Mouse (Mus musculus): ENCODE data around the gene Rwdd1. TPM values are rescaled to one million over a fixed set of nuclear protein-coding genes. Genes with fewer than 3 reads are reported as not detected.

Rwdd1 gene
- polyA plus RNA-seq (2015; fragmentation: Nextera tagmentation; extraction: Ambion mirVana), result 120 and 126 TPM in 2 replicates

GRCm38 (mm10) chr10:34019302-34020075, at the start of gene Rwdd1:
TSS of gene Rwdd1 (minus strand) at chr10:34019624.
- Histone ChIP-seq H3K27me3 (replicated peaks; ENCODE audit: control insufficient read depth, insufficient read depth, low read length) (no peaks in the 10 kb centered on the region), H3K4me3 (replicated peaks; ENCODE audit: low read length) (peak within 1 kb of the TSS; percentile 55), H3K4me2 (ENCODE audit: low read length) (peak within 1 kb of the TSS; percentile 69), H3K36me3 (ENCODE audit: control insufficient read depth, insufficient read depth) (no peaks in the 10 kb centered on the region), H3K27ac (ENCODE audit: low read length) (peak within 1 kb of the TSS; percentile 93), H3K4me1 (replicated peaks; ENCODE audit: control insufficient read depth, insufficient read depth, low read length) (peaks cover 12% of the 10 kb centered on the region), H3K9me3 (ENCODE audit: control insufficient read depth, low read length) (no peaks in the 10 kb centered on the region), H3K9ac (replicated peaks; ENCODE audit: low read depth, low read length) (peak within 1 kb of the TSS; percentile 86)
- peak; percentile 100 for ATAC-seq
- under 1% methylated on average over 81 of the region's 82 CpGs for WGBS

GRCm38 (mm10) chr10:34066591-34066990, 47.2 kb upstream of the Rwdd1 start:
- Histone ChIP-seq H3K27ac (ENCODE audit: low read length) (no peak overlapping the region), H3K4me1 (replicated peaks; ENCODE audit: control insufficient read depth, insufficient read depth, low read length) (no peaks in the 10 kb centered on the region), H3K9me3 (ENCODE audit: control insufficient read depth, low read length) (no peaks in the 10 kb centered on the region), H3K36me3 (ENCODE audit: control insufficient read depth, insufficient read depth) (no peaks in the 10 kb centered on the region), H3K27me3 (replicated peaks; ENCODE audit: control insufficient read depth, insufficient read depth, low read length) (no peaks in the 10 kb centered on the region), H3K9ac (replicated peaks; ENCODE audit: low read depth, low read length) (no peak overlapping the region), H3K4me2 (ENCODE audit: low read length) (no peak overlapping the region), H3K4me3 (replicated peaks; ENCODE audit: low read length) (no peak overlapping the region)
- 45% methylated on average over 3 of the region's 3 CpGs for WGBS
- ATAC-seq, result no peak

- 96% methylated on average over 2 of the region's 2 CpGs for WGBS
- H3K4me3 ChIP-seq (replicated peaks; ENCODE audit: low read length), result no peak overlapping the region
- H3K36me3 ChIP-seq (ENCODE audit: control insufficient read depth, insufficient read depth), result no peaks in the 10 kb centered on the region
- H3K9me3 ChIP-seq (ENCODE audit: control insufficient read depth, low read length), result no peaks in the 10 kb centered on the region
- no peaks in the 10 kb centered on the region for H3K27me3 ChIP-seq (replicated peaks; ENCODE audit: control insufficient read depth, insufficient read depth, low read length)
- ATAC-seq, result no peak
- H3K4me1 ChIP-seq (replicated peaks; ENCODE audit: control insufficient read depth, insufficient read depth, low read length), result no peaks in the 10 kb centered on the region
- no peak overlapping the region for H3K9ac ChIP-seq (replicated peaks; ENCODE audit: low read depth, low read length)
- no peak overlapping the region for H3K27ac ChIP-seq (ENCODE audit: low read length)
- H3K4me2 ChIP-seq (ENCODE audit: low read length), result no peak overlapping the region
Observed at GRCm38 (mm10) chr10:34053987-34054386, 34.6 kb upstream of the Rwdd1 start.

DNA sequence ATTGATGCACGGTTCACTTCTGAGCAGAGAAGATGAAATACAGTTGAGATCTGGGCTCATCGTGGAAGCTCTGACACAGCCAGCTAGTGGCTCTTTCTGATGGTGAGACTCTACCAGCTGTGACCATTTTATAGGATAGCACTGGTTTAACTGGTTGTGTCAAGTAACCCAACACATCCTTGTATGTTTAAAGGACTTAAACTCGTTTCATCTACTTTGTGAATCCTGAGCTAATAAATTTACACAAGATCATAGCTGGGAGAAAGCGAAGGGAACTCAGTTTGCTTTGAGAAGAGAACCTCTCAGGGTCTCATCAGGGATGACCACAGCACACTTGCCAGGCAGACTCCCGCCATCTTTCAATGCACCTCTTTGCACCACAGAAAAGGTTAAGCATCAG, 24.8 kb upstream of the Rwdd1 start, which contains the start of gene Calhm4:
Calhm4 (minus strand) TSS at position 101 of the 400 bp plus-strand sequence.
- no peak within 1 kb of the TSS for H3K9ac ChIP-seq (replicated peaks; ENCODE audit: low read depth, low read length)
- WGBS, result 85% methylated on average over 5 of the region's 5 CpGs

GRCm38 (mm10) chr10:34037401-34037800, 18.0 kb upstream of the Rwdd1 start, which contains the start of gene Trappc3l:
TSS of gene Trappc3l (plus strand) at chr10:34037597.
- no peaks in the 10 kb centered on the region for H3K36me3 ChIP-seq (ENCODE audit: control insufficient read depth, insufficient read depth)
- peak; percentile 56 for ATAC-seq

More for the DNA sequence above, 24.8 kb upstream of the Rwdd1 start, which contains the start of gene Calhm4:
- no peaks in the 10 kb centered on the region for H3K27me3 ChIP-seq (replicated peaks; ENCODE audit: control insufficient read depth, insufficient read depth, low read length)
- H3K4me2 ChIP-seq (ENCODE audit: low read length), result no peak within 1 kb of the TSS
- H3K4me3 ChIP-seq (replicated peaks; ENCODE audit: low read length), result no peak within 1 kb of the TSS
- no peaks in the 10 kb centered on the region for H3K9me3 ChIP-seq (ENCODE audit: control insufficient read depth, low read length)
- no peak for ATAC-seq
- H3K4me1 ChIP-seq (replicated peaks; ENCODE audit: control insufficient read depth, insufficient read depth, low read length), result no peaks in the 10 kb centered on the region
- H3K36me3 ChIP-seq (ENCODE audit: control insufficient read depth, insufficient read depth), result no peaks in the 10 kb centered on the region
- H3K27ac ChIP-seq (ENCODE audit: low read length), result no peak within 1 kb of the TSS

DNA sequence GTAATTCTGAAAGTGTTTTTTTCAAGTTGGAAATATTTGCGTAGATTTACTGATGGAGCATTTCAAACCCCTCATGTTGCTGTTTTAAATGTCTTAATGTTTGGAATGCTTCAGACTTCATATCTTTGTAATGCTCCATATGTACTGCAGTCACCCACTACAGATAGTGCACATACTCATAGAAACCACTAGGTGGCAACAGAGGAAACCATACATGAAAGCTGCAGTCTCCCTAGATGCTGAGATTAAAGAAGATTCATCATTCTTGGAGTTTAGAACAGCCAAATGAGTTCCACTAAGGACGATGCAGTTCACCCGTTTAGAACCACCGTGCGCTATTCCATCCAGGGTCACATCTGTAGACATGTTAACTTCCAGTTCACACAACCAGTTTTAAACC, 17.2 kb upstream of the Rwdd1 start:
- 19% methylated on average over 5 of the region's 5 CpGs for WGBS
- H3K4me1 ChIP-seq (replicated peaks; ENCODE audit: control insufficient read depth, insufficient read depth, low read length), result peaks cover 10% of the 10 kb centered on the region
- ATAC-seq, result peak; percentile 92
- no peak overlapping the region for H3K4me2 ChIP-seq (ENCODE audit: low read length)
- no peaks in the 10 kb centered on the region for H3K36me3 ChIP-seq (ENCODE audit: control insufficient read depth, insufficient read depth)
- H3K9me3 ChIP-seq (ENCODE audit: control insufficient read depth, low read length), result no peaks in the 10 kb centered on the region
- no peak overlapping the region for H3K27ac ChIP-seq (ENCODE audit: low read length)
- no peaks in the 10 kb centered on the region for H3K27me3 ChIP-seq (replicated peaks; ENCODE audit: control insufficient read depth, insufficient read depth, low read length)
- H3K9ac ChIP-seq (replicated peaks; ENCODE audit: low read depth, low read length), result no peak overlapping the region
- H3K4me3 ChIP-seq (replicated peaks; ENCODE audit: low read length), result no peak overlapping the region

More at GRCm38 (mm10) chr10:34037401-34037800, 18.0 kb upstream of the Rwdd1 start, which contains the start of gene Trappc3l:
- Histone ChIP-seq H3K9me3 (ENCODE audit: control insufficient read depth, low read length) (no peaks in the 10 kb centered on the region), H3K4me1 (replicated peaks; ENCODE audit: control insufficient read depth, insufficient read depth, low read length) (peaks cover 10% of the 10 kb centered on the region), H3K9ac (replicated peaks; ENCODE audit: low read depth, low read length) (no peak within 1 kb of the TSS), H3K27me3 (replicated peaks; ENCODE audit: control insufficient read depth, insufficient read depth, low read length) (no peaks in the 10 kb centered on the region), H3K4me3 (replicated peaks; ENCODE audit: low read length) (no peak within 1 kb of the TSS), H3K4me2 (ENCODE audit: low read length) (no peak within 1 kb of the TSS), H3K27ac (ENCODE audit: low read length) (no peak within 1 kb of the TSS)
- WGBS, result 39% methylated on average over 3 of the region's 3 CpGs

DNA sequence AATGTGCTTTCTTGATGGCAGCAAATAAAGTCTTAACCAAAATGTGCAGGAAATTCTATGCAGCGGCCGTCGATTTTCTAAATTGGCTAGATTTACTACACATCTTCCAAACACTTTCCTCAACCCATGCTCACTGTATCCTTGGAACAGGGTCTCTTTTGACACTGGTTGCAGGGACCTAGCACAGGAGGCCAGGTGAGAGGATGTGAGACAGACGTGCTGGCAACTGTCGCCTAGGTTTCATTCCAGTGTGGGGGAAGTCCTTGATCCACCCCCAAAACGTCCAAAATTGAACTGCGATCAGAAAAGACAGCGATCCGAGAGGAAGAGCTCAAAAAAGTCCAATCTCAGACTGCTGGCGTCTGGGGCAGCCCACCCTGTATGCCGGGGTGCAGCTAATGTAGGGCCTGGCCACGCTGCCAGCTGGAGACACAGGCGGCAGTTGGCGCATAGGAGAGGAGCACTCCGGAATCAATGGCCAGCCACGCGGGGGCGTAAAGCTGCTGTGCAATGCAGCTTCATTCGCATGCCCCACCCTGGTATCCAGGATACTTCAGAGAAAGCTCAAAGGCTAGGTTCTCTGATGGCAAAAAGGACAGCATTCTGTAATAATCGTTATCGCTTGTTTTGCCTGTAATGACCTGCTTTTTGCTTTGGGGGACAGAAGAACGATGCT, 14.3 kb upstream of the Rwdd1 start:
- H3K4me1 ChIP-seq (replicated peaks; ENCODE audit: control insufficient read depth, insufficient read depth, low read length), result peaks cover 10% of the 10 kb centered on the region
- peak overlapping the region; percentile 45 for H3K9ac ChIP-seq (replicated peaks; ENCODE audit: low read depth, low read length)
- peak overlapping the region; percentile 43 for H3K4me2 ChIP-seq (ENCODE audit: low read length)
- H3K27ac ChIP-seq (ENCODE audit: low read length), result no peak overlapping the region
- ATAC-seq, result peak; percentile 86
- H3K9me3 ChIP-seq (ENCODE audit: control insufficient read depth, low read length), result no peaks in the 10 kb centered on the region
- no peaks in the 10 kb centered on the region for H3K27me3 ChIP-seq (replicated peaks; ENCODE audit: control insufficient read depth, insufficient read depth, low read length)
- peak overlapping the region; percentile 19 for H3K4me3 ChIP-seq (replicated peaks; ENCODE audit: low read length)
- 17% methylated on average over 22 of the region's 22 CpGs for WGBS
- no peaks in the 10 kb centered on the region for H3K36me3 ChIP-seq (ENCODE audit: control insufficient read depth, insufficient read depth)

DNA sequence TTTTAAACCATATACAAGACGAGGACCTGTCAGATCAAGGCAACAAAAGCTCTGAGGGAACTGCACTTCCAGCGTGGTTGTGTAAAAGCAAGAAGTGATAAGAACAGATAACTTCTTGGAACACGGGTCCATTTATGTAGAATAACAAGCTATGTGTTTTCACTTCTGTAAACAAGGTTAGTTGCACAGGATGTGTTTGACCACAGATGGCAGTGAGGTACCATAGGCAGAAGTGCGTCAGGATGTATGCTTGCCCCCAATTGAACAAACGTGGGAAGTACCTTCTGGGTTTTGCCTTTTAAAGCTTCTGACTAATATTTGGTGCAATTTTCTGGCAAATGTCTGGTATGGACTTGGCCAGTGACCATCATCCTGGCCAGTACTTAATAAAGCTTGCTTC, 10.9 kb upstream of the Rwdd1 start:
- H3K36me3 ChIP-seq (ENCODE audit: control insufficient read depth, insufficient read depth), result no peaks in the 10 kb centered on the region
- peaks cover 6% of the 10 kb centered on the region for H3K4me1 ChIP-seq (replicated peaks; ENCODE audit: control insufficient read depth, insufficient read depth, low read length)
- no peak overlapping the region for H3K27ac ChIP-seq (ENCODE audit: low read length)
- 84% methylated on average over 5 of the region's 5 CpGs for WGBS
- no peaks in the 10 kb centered on the region for H3K27me3 ChIP-seq (replicated peaks; ENCODE audit: control insufficient read depth, insufficient read depth, low read length)
- no peak overlapping the region for H3K4me3 ChIP-seq (replicated peaks; ENCODE audit: low read length)
- no peak for ATAC-seq
- no peaks in the 10 kb centered on the region for H3K9me3 ChIP-seq (ENCODE audit: control insufficient read depth, low read length)
- H3K9ac ChIP-seq (replicated peaks; ENCODE audit: low read depth, low read length), result no peak overlapping the region
- H3K4me2 ChIP-seq (ENCODE audit: low read length), result no peak overlapping the region

- Histone ChIP-seq H3K4me2 (ENCODE audit: low read length) (peak overlapping the region; percentile 69), H3K9ac (replicated peaks; ENCODE audit: low read depth, low read length) (peak overlapping the region; percentile 86), H3K4me1 (replicated peaks; ENCODE audit: control insufficient read depth, insufficient read depth, low read length) (peaks cover 12% of the 10 kb centered on the region), H3K9me3 (ENCODE audit: control insufficient read depth, low read length) (no peaks in the 10 kb centered on the region), H3K36me3 (ENCODE audit: control insufficient read depth, insufficient read depth) (no peaks in the 10 kb centered on the region), H3K4me3 (replicated peaks; ENCODE audit: low read length) (peak overlapping the region; percentile 55), H3K27me3 (replicated peaks; ENCODE audit: control insufficient read depth, insufficient read depth, low read length) (no peaks in the 10 kb centered on the region), H3K27ac (ENCODE audit: low read length) (peak overlapping the region; percentile 93)
- under 1% methylated on average over 21 of the region's 21 CpGs for WGBS
- ATAC-seq, result no peak
Observed at GRCm38 (mm10) chr10:34018746-34019301, 600 bp downstream of the Rwdd1 start.

All from forebrain, embryonic 16.5 days (tissue).